Mouse (Mus musculus) embryonic facial prominence, embryonic 11.5 days (tissue): ENCODE measurements around the gene Cdhr1. TPM values are rescaled to one million over a fixed set of nuclear protein-coding genes. Genes with fewer than 3 reads are reported as not detected.

Experiments used
- ATAC-seq: fragments of 200-750 bp; cut with Nextera tagmentation; replicated peaks from 2 replicates; pipeline ENCODE4 v1.8.0; 2017; ENCODE audit warnings: low read depth; ENCODE audit not compliant: insufficient number of reproducible peaks, low FRiP score, low TSS enrichment
- DNase-seq: peaks from one replicate; pipeline ENCODE4 v3.0.0-alpha.2; 2015; ENCODE audit warnings: low spot score
- H3K27ac ChIP-seq: fragments of 300-500 bp; sonication (generic); replicated peaks from 2 replicates; pipeline ENCODE4 v1.5.1; 2014; ENCODE audit warnings: mild to moderate bottlenecking, low read depth, low read length, control low read depth
- H3K27me3 ChIP-seq: fragments of 300-500 bp; sonication (generic); 2 replicates; pipeline ENCODE4 v1.6.1; 2014; ENCODE audit warnings: mild to moderate bottlenecking, low read length, moderate library complexity, mixed read lengths; ENCODE audit not compliant: control insufficient read depth, insufficient read depth
- H3K36me3 ChIP-seq: fragments of 300-500 bp; sonication (generic); replicated peaks from 2 replicates; pipeline ENCODE4 v1.6.1; 2014; ENCODE audit warnings: low read depth, mild to moderate bottlenecking, low read length, moderate library complexity, mixed read lengths; ENCODE audit not compliant: control insufficient read depth, insufficient read depth
- H3K4me1 ChIP-seq: fragments of 300-500 bp; sonication (generic); 2 replicates; pipeline ENCODE4 v1.6.1; 2014; ENCODE audit warnings: low read length, mixed read lengths; ENCODE audit not compliant: control insufficient read depth, insufficient read depth
- H3K4me2 ChIP-seq: fragments of 300-500 bp; sonication (generic); 2 replicates; pipeline ENCODE4 v1.6.1; 2014; ENCODE audit warnings: low read depth, mild to moderate bottlenecking, control low read depth, low read length, moderate library complexity
- H3K4me3 ChIP-seq: fragments of 300-500 bp; sonication (generic); 2 replicates; pipeline ENCODE4 v1.5.1; 2014; ENCODE audit warnings: low read depth, low read length, control low read depth
- H3K9ac ChIP-seq: fragments of 300-500 bp; sonication (generic); replicated peaks from 2 replicates; pipeline ENCODE4 v1.6.1; 2014; ENCODE audit warnings: mild to moderate bottlenecking, control low read depth, low read length
- H3K9me3 ChIP-seq: fragments of 300-500 bp; sonication (generic); replicated peaks from 2 replicates; pipeline ENCODE4 v1.6.1; 2016; ENCODE audit warnings: mild to moderate bottlenecking, low read length, inconsistent platforms, mixed read lengths; ENCODE audit not compliant: control insufficient read depth
- WGBS: fragments of 180-500 bp; shearing (Covaris S2); extraction: QIAGEN DNeasy Blood & Tissue Kit; methylation state at CpG from one replicate; pipeline ENCODE4 v1.1.7; 2014; 5-methylcytosine and 5-hydroxymethylcytosine counted together
- polyA plus RNA-seq: library from polyadenylated mRNA; unstranded; fragments of >200 nt; fragmentation: Nextera tagmentation; extraction: Ambion mirVana; gene quantifications from 2 replicates; pipeline ENCODE4 v1.2.1, GENCODE M21; 2014

The Cdhr1 gene
- polyA plus RNA-seq, 1 experiment from 2014 or later, result 3.1 TPM

DNA sequence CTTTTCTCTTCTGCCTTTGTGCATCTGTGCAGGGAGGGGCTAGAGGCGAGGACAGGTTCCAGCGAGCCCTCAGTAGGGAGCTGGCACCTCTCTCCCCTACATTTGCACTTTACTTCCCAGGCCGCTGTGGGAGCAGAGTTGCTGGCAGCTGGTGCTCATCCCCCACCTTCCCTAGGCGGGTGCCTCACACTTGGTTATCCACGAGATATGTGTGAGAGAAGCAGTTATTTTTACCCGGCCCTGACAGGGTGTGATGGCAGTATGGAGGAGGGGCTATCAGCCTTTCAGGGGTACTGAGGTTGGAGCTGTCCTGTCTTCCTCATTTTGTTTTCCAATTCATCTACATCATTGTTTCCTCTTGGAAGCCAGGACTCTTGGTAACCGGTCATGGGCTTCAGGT, 7.7 kb upstream of the Cdhr1 start:
- Histone ChIP-seq H3K9me3 (no peaks in the 10 kb centered on the region), H3K36me3 (no peaks in the 10 kb centered on the region), H3K27ac (no peak overlapping the region), H3K27me3 (no peaks in the 10 kb centered on the region), H3K4me1 (no peaks in the 10 kb centered on the region), H3K9ac (no peak overlapping the region), H3K4me2 (no peak overlapping the region), H3K4me3 (no peak overlapping the region)
- WGBS, result 42% methylated on average over 7 of the region's 7 CpGs
- DNase-seq (no peak), ATAC-seq (no peak)

DNA sequence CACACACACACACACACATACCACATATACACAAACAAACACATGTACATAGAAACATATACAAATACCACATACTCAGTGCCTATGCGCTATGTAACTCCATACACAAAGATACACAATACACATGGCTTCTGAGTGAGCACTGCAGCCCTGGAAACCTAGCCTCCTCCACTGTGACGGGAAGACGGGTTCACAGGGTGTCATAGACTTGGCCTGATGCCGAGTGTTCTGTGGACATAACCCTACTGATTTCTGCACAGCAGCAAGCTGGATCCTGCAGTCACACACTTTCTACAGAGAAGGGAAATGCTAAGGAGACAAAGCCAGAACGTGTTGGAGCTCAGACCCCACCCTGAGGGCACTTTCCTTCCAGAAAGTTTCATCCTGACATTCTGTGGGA, 6.6 kb upstream of the Cdhr1 start:
- H3K9ac ChIP-seq, result no peak overlapping the region
- H3K9me3 ChIP-seq, result no peaks in the 10 kb centered on the region
- H3K4me2 ChIP-seq, result no peak overlapping the region
- no peak for ATAC-seq
- no peaks in the 10 kb centered on the region for H3K4me1 ChIP-seq
- no peak for DNase-seq
- H3K27ac ChIP-seq, result no peak overlapping the region
- H3K36me3 ChIP-seq, result no peaks in the 10 kb centered on the region
- WGBS, result 58% methylated on average over 5 of the region's 5 CpGs
- no peaks in the 10 kb centered on the region for H3K27me3 ChIP-seq
- H3K4me3 ChIP-seq, result no peak overlapping the region

DNA sequence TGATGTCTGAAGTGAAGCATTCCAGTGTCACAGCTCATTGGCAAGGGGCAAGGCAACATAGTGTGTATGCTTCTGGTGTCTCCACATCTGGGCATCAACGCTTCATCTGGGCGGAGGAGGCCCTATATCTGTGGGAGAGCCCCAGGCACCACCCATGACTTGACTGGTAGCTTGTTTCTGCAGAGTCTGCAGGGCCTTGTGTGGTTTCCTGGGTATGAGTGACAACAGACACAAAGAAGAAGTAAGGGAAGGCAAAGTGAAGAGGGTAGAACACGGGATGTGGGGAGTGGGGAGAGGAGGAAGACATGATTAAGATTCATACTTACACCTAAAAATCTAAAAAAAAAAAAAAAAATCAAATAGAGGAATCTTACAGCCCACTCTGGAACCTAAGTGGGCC, 4.3 kb upstream of the Cdhr1 start:
- Histone ChIP-seq H3K36me3 (no peaks in the 10 kb centered on the region), H3K9me3 (no peaks in the 10 kb centered on the region), H3K27ac (no peak overlapping the region), H3K27me3 (peaks cover 3% of the 10 kb centered on the region), H3K4me3 (no peak overlapping the region), H3K4me1 (peaks cover 5% of the 10 kb centered on the region), H3K4me2 (no peak overlapping the region), H3K9ac (no peak overlapping the region)
- WGBS, result 81% methylated on average over 3 of the region's 3 CpGs
- ATAC-seq (no peak), DNase-seq (no peak)

DNA sequence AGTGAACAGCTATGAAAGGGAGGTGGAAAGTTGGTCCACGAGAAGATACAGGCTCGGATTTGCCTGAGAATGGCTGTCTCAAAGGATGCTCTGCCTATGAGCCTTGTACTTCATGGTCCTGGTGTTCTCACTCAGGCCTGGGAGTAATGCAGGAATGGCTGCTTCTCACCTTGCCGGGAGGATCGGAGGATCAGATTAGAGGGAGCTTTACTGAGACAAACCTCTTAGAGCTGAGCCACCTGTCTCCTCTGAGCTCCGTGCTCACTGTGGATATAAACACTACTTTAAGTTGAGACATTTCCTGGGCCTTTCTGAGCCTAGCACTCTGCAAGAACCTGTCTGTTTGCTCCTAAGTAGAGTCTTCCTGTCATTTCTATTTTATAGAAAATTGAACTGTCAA, 3.4 kb upstream of the Cdhr1 start:
- Histone ChIP-seq H3K36me3 (no peaks in the 10 kb centered on the region), H3K27me3 (peaks cover 3% of the 10 kb centered on the region), H3K27ac (no peak overlapping the region), H3K9ac (no peak overlapping the region), H3K9me3 (no peaks in the 10 kb centered on the region), H3K4me1 (peaks cover 5% of the 10 kb centered on the region), H3K4me2 (no peak overlapping the region), H3K4me3 (no peak overlapping the region)
- no peak for ATAC-seq
- WGBS, result 74% methylated on average over 5 of the region's 5 CpGs
- no peak for DNase-seq

DNA sequence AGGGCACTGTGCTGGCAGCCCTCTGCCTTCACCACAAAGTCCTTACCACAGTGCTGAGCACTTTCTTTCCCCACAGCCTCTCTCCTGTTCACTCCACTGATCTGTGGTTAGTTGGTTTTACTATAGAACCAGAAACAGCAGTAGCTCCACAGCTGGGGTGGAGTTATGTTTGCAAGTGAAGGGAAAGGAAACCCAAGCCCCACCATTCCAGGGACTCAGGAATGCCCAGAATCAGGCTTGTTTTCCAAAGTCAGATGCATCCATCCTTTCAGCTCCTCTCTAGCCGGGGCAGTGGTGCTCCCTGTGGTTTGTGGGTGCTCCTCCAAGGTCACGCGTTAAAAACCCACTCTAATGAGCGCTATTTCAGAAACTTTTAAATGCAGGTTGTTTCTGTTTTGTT, 2.6 kb downstream of the Cdhr1 start:
- peaks cover 5% of the 10 kb centered on the region for H3K4me1 ChIP-seq
- no peaks in the 10 kb centered on the region for H3K36me3 ChIP-seq
- H3K27me3 ChIP-seq, result peaks cover 3% of the 10 kb centered on the region
- no peak overlapping the region for H3K27ac ChIP-seq
- H3K4me2 ChIP-seq, result no peak overlapping the region
- H3K4me3 ChIP-seq, result no peak overlapping the region
- H3K9me3 ChIP-seq, result no peaks in the 10 kb centered on the region
- WGBS, result 78% methylated on average over 4 of the region's 4 CpGs
- no peak for DNase-seq
- ATAC-seq, result no peak
- H3K9ac ChIP-seq, result no peak overlapping the region

DNA sequence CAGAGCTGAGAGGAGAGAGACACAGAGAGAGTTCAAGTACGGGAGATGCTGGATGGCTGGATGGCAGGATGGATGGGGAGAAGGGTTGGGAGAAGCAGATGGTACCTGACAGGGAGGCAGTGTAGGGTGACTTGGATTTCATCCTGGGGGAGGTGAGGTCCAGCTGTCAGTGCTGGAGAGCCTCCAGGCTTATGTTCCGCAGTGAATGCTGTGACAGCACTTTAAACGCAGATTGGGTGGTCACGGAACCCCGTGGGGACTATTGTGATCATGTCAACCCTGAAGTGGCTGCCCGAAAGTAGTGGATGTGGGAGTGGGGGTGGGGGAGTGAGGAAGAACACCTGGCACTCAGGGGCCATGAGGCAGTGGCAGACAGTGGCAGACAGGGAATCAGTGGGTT, 3.7 kb downstream of the Cdhr1 start:
- H3K36me3 ChIP-seq, result no peaks in the 10 kb centered on the region
- H3K27ac ChIP-seq, result no peak overlapping the region
- H3K27me3 ChIP-seq, result peaks cover 3% of the 10 kb centered on the region
- no peak overlapping the region for H3K4me3 ChIP-seq
- ATAC-seq (no peak), DNase-seq (no peak)
- no peaks in the 10 kb centered on the region for H3K9me3 ChIP-seq
- WGBS, result 65% methylated on average over 6 of the region's 6 CpGs
- H3K4me2 ChIP-seq, result no peak overlapping the region
- H3K9ac ChIP-seq, result no peak overlapping the region
- peaks cover 5% of the 10 kb centered on the region for H3K4me1 ChIP-seq

DNA sequence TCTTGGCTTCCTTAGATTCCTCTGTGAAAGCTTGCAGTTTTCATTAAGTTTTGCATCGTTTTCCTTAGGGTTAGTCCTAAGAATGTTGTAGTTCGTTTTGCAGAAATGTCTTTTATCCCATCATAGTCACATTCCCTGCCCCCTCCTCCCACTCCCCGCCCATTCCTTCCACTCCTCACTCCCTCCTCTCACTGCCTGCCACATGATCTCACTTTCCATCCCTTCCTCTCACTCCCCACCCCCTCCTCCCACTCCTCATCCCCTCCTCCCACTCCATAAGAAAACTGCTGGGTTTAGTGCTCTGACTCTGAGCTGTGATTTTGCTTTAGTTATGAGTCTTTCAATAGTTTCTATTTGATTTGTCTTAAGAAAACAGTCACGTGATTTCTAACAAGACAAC, 14.4 kb downstream of the Cdhr1 start:
- peak; percentile 9 for DNase-seq
- Histone ChIP-seq H3K27me3 (no peaks in the 10 kb centered on the region), H3K4me3 (no peak overlapping the region), H3K36me3 (no peaks in the 10 kb centered on the region), H3K4me2 (no peak overlapping the region), H3K27ac (no peak overlapping the region), H3K4me1 (no peaks in the 10 kb centered on the region), H3K9ac (no peak overlapping the region), H3K9me3 (no peaks in the 10 kb centered on the region)
- WGBS, result 41% methylated on average over 4 of the region's 4 CpGs
- no peak for ATAC-seq

DNA sequence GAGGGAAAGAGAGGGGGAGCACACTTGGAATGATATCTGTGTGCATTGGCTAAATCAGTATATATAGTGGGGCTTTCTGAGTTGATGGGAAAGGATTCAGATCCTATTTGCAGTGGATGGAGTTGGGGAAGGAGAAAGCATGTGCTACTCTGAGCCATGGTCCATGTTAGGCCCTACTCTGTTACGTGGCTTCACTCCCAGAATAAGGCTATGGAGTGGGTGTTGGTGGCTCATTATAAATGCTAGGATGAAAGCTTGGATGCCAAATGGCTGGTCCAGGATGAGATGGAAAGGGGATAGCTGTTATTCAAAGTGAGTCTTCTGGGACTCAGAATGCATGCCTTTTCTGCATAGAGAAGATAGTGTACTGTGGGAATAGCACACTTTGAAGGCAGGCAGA, 17.4 kb downstream of the Cdhr1 start:
- Histone ChIP-seq H3K4me3 (no peak overlapping the region), H3K4me2 (no peak overlapping the region), H3K27ac (no peak overlapping the region), H3K9me3 (no peaks in the 10 kb centered on the region), H3K27me3 (no peaks in the 10 kb centered on the region), H3K9ac (no peak overlapping the region), H3K36me3 (no peaks in the 10 kb centered on the region), H3K4me1 (no peaks in the 10 kb centered on the region)
- no peak for ATAC-seq
- WGBS, result 83% methylated on average over 1 of the region's 1 CpGs
- DNase-seq, result no peak

DNA sequence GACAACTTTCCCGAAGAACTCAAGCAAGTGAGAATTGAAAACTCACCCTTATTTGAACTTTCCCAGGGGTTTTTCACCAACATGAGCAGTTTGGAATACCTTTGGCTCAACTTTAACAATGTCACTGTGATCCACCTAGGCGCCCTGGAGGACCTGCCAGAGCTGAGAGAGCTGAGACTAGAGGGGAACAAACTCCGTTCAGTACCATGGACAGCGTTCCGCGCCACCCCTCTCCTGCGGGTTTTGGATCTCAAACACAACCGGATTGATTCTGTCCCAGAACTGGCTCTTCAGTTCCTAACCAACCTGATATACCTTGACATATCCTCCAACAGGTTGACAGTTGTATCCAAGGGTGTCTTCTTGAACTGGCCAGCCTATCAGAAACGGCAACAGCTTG, 29.6 kb downstream of the Cdhr1 start:
- H3K4me1 ChIP-seq, result no peaks in the 10 kb centered on the region
- ATAC-seq (no peak), DNase-seq (peak; percentile 79)
- WGBS, result 19% methylated on average over 9 of the region's 9 CpGs
- no peak overlapping the region for H3K4me2 ChIP-seq
- H3K27me3 ChIP-seq, result no peaks in the 10 kb centered on the region
- no peak overlapping the region for H3K27ac ChIP-seq
- H3K9ac ChIP-seq, result no peak overlapping the region
- H3K4me3 ChIP-seq, result no peak overlapping the region
- H3K36me3 ChIP-seq, result no peaks in the 10 kb centered on the region
- no peaks in the 10 kb centered on the region for H3K9me3 ChIP-seq
